Mouse (Mus musculus): ENCODE results near the gene Syce3.

DNA sequence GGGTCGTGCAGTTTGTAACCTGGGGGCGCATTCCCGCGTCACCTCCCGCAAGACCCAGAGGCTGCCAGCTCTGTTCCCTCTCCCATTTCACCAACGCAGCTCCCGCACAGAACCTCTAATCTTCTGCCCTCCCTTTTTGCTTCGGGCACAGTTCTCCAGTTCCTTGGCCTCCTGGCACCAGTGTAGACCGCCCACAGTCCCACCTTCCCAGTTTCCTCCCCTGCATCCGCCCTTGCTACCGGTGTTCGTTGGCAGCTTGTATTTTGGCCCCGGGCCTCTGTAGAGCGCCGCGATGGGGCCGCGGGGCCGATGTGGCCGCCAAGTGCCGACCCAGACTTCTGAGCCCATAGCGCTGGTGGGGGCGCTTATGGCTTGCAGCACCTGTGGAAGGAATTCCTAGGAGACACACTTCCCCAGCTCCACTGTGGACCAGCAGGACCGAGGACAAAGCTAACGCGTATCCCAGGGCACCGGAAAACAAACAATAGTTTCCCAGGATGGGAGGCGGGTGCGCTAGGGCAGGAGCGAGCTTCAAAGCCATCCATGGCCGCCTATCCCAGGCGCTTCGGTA is 31.4 kb downstream of the Syce3 start, which contains the start of gene Odf3b:
- TF ChIP-seq CTCF (IDR thresholded peaks at IDR 0.05; ENCODE audit: borderline replicate concordance, extremely low read depth, insufficient read depth, insufficient read length), result no peak
- no peak for TF ChIP-seq POLR2A (IDR thresholded peaks at IDR 0.05; ENCODE audit: borderline replicate concordance, extremely low read depth, insufficient read depth, insufficient read length, poor library complexity, severe bottlenecking)

Measured in brain, embryonic 14.5 days (tissue).